Comparison of ENCODE assay signal across 16 mouse cellular contexts in the genomic region with DNA sequence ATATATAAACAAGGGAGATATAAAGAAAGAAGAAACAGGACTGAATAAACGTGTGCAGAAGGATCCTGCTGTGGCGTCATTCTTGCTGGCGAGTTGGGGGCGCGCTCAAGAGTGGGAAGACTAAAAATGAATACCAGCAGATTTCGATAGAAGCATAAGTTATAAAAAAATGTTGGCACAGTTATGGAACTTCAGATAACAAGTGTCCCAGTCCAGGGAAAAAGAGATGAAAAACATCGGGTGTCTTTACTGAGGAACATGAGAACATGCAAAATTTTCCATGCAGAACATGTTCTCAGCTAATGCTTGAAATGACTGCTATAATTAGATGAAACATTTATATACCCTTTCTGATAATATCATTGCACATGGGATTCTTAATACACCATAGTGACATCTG.
"Had no signal": no experiment of that assay in that cellular context is flagged by ENCODE, and none has a peak within 500 bp of the region (broad histone marks: within the 10 kb centered on the region; RNA-seq: fewer than 3 reads in every experiment).

No protein-coding gene starts in this region.

- DNase-seq: kidney, adult 18-20 months; kidney, adult 9 months; kidney, postnatal 25 days; layer of hippocampus, adult 9-11 months; liver, embryonic 13.5 days; lung, adult 2 months; lung, postnatal 14 days; lung, postnatal 4 days; midbrain, embryonic 14.5 days; thymus, postnatal 25 days had no signal

- H3K4me1 ChIP-seq: liver, embryonic 13.5 days had no signal

- H3K4me3 ChIP-seq: layer of hippocampus, adult 2 months; left cerebral cortex, adult 2 months; liver, embryonic 13.5 days had no signal

- ATAC-seq: inflammation-experienced regulatory T-cells, adult 6 months; intestine, embryonic 16.5 days had no signal

- H3K27me3 ChIP-seq: liver, embryonic 13.5 days had no signal

- H3K36me3 ChIP-seq: liver, embryonic 13.5 days had no signal

- H3K27ac ChIP-seq: kidney, postnatal 0 days; layer of hippocampus, adult 2 months; left cerebral cortex, adult 2 months; liver, embryonic 13.5 days; stomach, postnatal 0 days had no signal

- H3K9ac ChIP-seq: liver, embryonic 13.5 days had no signal
